ENCODE assay signal across 21 mouse cellular contexts in genomic region chr12:7719080-7719479, GRCm38 (mm10).
DNase-seq lines count a peak whose midpoint lies in the region; ATAC-seq and TF ChIP-seq lines count a peak whose summit lies in the region.
"Had no signal": no experiment of that assay in that cellular context is flagged by ENCODE, and none has a peak within 500 bp of the region (broad histone marks: within the 10 kb centered on the region; RNA-seq: fewer than 3 reads in every experiment).

No protein-coding gene starts in this region.

- no peak overlapping the region for H3K9ac ChIP-seq in midbrain, embryonic 11.5 days (ENCODE audit: low read length)
- H3K9ac ChIP-seq in midbrain, embryonic 16.5 days (ENCODE audit: low read depth, low read length) = no peak overlapping the region
- H3K9ac ChIP-seq: embryonic facial prominence, embryonic 13.5 days; forebrain, embryonic 13.5 days; forebrain, postnatal 0 days; heart, embryonic 15.5 days; hindbrain, embryonic 13.5 days had no signal

- no peaks in the 10 kb centered on the region for H3K4me1 ChIP-seq in midbrain, embryonic 11.5 days (ENCODE audit: control insufficient read depth, insufficient read depth, low read length)
- H3K4me1 ChIP-seq in midbrain, embryonic 16.5 days (ENCODE audit: control insufficient read depth, insufficient read depth, low read length) = no peaks in the 10 kb centered on the region
- H3K4me1 ChIP-seq: embryonic facial prominence, embryonic 13.5 days; forebrain, embryonic 13.5 days; heart, embryonic 15.5 days; hindbrain, embryonic 13.5 days had no signal

- no peak for TF ChIP-seq CTCF in brain, embryonic 14.5 days (IDR thresholded peaks at IDR 0.05; ENCODE audit: borderline replicate concordance, extremely low read depth, insufficient read depth, insufficient read length)

- 96% methylated on average over 4 of the region's 4 CpGs for WGBS in midbrain, embryonic 11.5 days
- WGBS in midbrain, embryonic 16.5 days = 77% methylated on average over 4 of the region's 4 CpGs

- H3K4me2 ChIP-seq in midbrain, embryonic 11.5 days = no peak overlapping the region
- no peak overlapping the region for H3K4me2 ChIP-seq in midbrain, embryonic 16.5 days (ENCODE audit: low read length)
- H3K4me2 ChIP-seq: embryonic facial prominence, embryonic 13.5 days; forebrain, embryonic 13.5 days; heart, embryonic 11.5 days; heart, embryonic 15.5 days; hindbrain, embryonic 13.5 days had no signal

- DNase-seq in cerebellum, postnatal 10 days = peak; percentile 42 to 68
- DNase-seq in cerebellum, adult 9-10 months = no peak
- DNase-seq in kidney, postnatal 10 days = peak; percentile 8
- no peak for DNase-seq in kidney, postnatal 14 days
- DNase-seq in midbrain, embryonic 11.5 days (ENCODE audit: low spot score, missing footprints) = peak; percentile 21
- DNase-seq in brain, embryonic 14.5 days (ENCODE audit: low read depth) = peak; percentile 23
- DNase-seq: adrenal gland, adult 2 months; adrenal gland, postnatal 36 days; cerebellum, adult 11-12 months; gastrocnemius, postnatal 14 days; heart, adult 2 months; heart, postnatal 14 days had no signal

- no peak for ATAC-seq in midbrain, embryonic 11.5 days (ENCODE audit: low FRiP score)
- no peak for ATAC-seq in midbrain, embryonic 16.5 days
- ATAC-seq: activated CD4-positive, CD25-positive, alpha-beta regulatory T cell, adult 4 months; forebrain, embryonic 13.5 days; Patski had no signal

- no peaks in the 10 kb centered on the region for H3K36me3 ChIP-seq in midbrain, embryonic 11.5 days (ENCODE audit: control insufficient read depth, insufficient read depth, low read length)
- no peaks in the 10 kb centered on the region for H3K36me3 ChIP-seq in midbrain, embryonic 16.5 days (ENCODE audit: control insufficient read depth, insufficient read depth, low read length)
- H3K36me3 ChIP-seq: embryonic facial prominence, embryonic 13.5 days; heart, embryonic 15.5 days; hindbrain, embryonic 13.5 days had no signal

- no peak for TF ChIP-seq POLR2A in brain, embryonic 14.5 days (IDR thresholded peaks at IDR 0.05; ENCODE audit: borderline replicate concordance, extremely low read depth, insufficient read depth, insufficient read length, poor library complexity, severe bottlenecking)

- H3K27me3 ChIP-seq in midbrain, embryonic 11.5 days (ENCODE audit: control insufficient read depth, insufficient read depth, low read length) = no peaks in the 10 kb centered on the region
- H3K27me3 ChIP-seq in midbrain, embryonic 16.5 days (ENCODE audit: control insufficient read depth, insufficient read depth, low read depth, low read length) = no peaks in the 10 kb centered on the region
- H3K27me3 ChIP-seq: embryonic facial prominence, embryonic 13.5 days; forebrain, embryonic 13.5 days; heart, embryonic 15.5 days; hindbrain, embryonic 13.5 days; Patski had no signal

- H3K4me3 ChIP-seq in midbrain, embryonic 11.5 days (ENCODE audit: low read depth, low read length) = no peak overlapping the region
- H3K4me3 ChIP-seq in midbrain, embryonic 16.5 days (ENCODE audit: low read depth, low read length) = no peak overlapping the region
- H3K4me3 ChIP-seq: embryonic facial prominence, embryonic 13.5 days; forebrain, embryonic 13.5 days; heart, adult 2 months; heart, embryonic 15.5 days; hindbrain, embryonic 13.5 days had no signal

- H3K9me3 ChIP-seq in midbrain, embryonic 11.5 days (ENCODE audit: control insufficient read depth, low read length) = no peaks in the 10 kb centered on the region
- no peaks in the 10 kb centered on the region for H3K9me3 ChIP-seq in midbrain, embryonic 16.5 days (replicated peaks; ENCODE audit: control insufficient read depth, low read length, poor library complexity, severe bottlenecking)
- H3K9me3 ChIP-seq: embryonic facial prominence, embryonic 13.5 days; forebrain, embryonic 13.5 days; heart, embryonic 15.5 days; hindbrain, embryonic 13.5 days had no signal

- no peak overlapping the region for H3K27ac ChIP-seq in midbrain, embryonic 11.5 days (ENCODE audit: low read depth, low read length)
- no peak overlapping the region for H3K27ac ChIP-seq in midbrain, embryonic 16.5 days (ENCODE audit: low read length)
- H3K27ac ChIP-seq: embryonic facial prominence, embryonic 13.5 days; forebrain, embryonic 13.5 days; heart, adult 2 months; heart, embryonic 15.5 days; hindbrain, embryonic 13.5 days had no signal

Comparison
In these comparisons a context has a peak if more than half of its experiments do, and no peak if none do; other contexts are left out.
1. DNase-seq: peak in cerebellum, postnatal 10 days (2 of 2), kidney, postnatal 10 days (single experiment), midbrain, embryonic 11.5 days (single experiment) and brain, embryonic 14.5 days (single experiment); none in cerebellum, adult 9-10 months (single experiment) and kidney, postnatal 14 days (single experiment).